Mouse (Mus musculus) lung, embryonic 15.5 days (tissue): Measurements from ENCODE around the gene Slc35b4. TPM values are rescaled to one million over a fixed set of nuclear protein-coding genes. Genes with fewer than 3 reads are reported as not detected.

ENCODE experiments used
- ATAC-seq: fragments of 200-750 bp; cut with Nextera tagmentation; 2 replicates; pipeline ENCODE4 v1.8.0; 2017; ENCODE audit warnings: moderate number of reproducible peaks, borderline replicate concordance; ENCODE audit not compliant: low FRiP score, low TSS enrichment; ENCODE audit errors: extremely low read depth
- H3K27ac ChIP-seq: fragments of 300-500 bp; sonication (generic); 2 replicates; pipeline ENCODE4 v1.5.1; 2015; ENCODE audit warnings: moderate library complexity, mild to moderate bottlenecking, inconsistent platforms
- H3K27me3 ChIP-seq: fragments of 300-500 bp; sonication (generic); 2 replicates; pipeline ENCODE4 v1.6.1; 2015; ENCODE audit warnings: inconsistent platforms
- H3K36me3 ChIP-seq: fragments of 300-500 bp; sonication (generic); 2 replicates; pipeline ENCODE4 v1.6.1; 2015; ENCODE audit warnings: inconsistent platforms
- H3K4me1 ChIP-seq: fragments of 300-500 bp; sonication (generic); 2 replicates; pipeline ENCODE4 v1.6.1; 2015; ENCODE audit warnings: inconsistent platforms
- H3K4me2 ChIP-seq: fragments of 300-500 bp; sonication (generic); 2 replicates; pipeline ENCODE4 v1.6.1; 2015; ENCODE audit warnings: inconsistent platforms, mild to moderate bottlenecking, moderate library complexity
- H3K4me3 ChIP-seq: fragments of 300-500 bp; sonication (generic); 2 replicates; pipeline ENCODE4 v1.5.1; 2015; ENCODE audit warnings: mild to moderate bottlenecking, inconsistent platforms
- H3K9ac ChIP-seq: fragments of 300-500 bp; sonication (generic); 2 replicates; pipeline ENCODE4 v1.6.1; 2015; ENCODE audit warnings: inconsistent platforms
- H3K9me3 ChIP-seq: fragments of 300-500 bp; sonication (generic); 2 replicates; pipeline ENCODE4 v1.6.1; 2016; ENCODE audit warnings: inconsistent platforms
- WGBS: fragments of 180-500 bp; shearing (Covaris S2); methylation state at CpG from one replicate; pipeline ENCODE4 v1.1.7; 2015; 5-methylcytosine and 5-hydroxymethylcytosine counted together
- polyA plus RNA-seq: library from polyadenylated mRNA; unstranded; fragments of >200 nt; fragmentation: Nextera tagmentation; extraction: Ambion mirVana; gene quantifications from 2 replicates; pipeline ENCODE4 v1.2.1, GENCODE M21; 2015

Gene Slc35b4
- polyA plus RNA-seq, 1 experiment from 2014 or later = 61.8 TPM

DNA sequence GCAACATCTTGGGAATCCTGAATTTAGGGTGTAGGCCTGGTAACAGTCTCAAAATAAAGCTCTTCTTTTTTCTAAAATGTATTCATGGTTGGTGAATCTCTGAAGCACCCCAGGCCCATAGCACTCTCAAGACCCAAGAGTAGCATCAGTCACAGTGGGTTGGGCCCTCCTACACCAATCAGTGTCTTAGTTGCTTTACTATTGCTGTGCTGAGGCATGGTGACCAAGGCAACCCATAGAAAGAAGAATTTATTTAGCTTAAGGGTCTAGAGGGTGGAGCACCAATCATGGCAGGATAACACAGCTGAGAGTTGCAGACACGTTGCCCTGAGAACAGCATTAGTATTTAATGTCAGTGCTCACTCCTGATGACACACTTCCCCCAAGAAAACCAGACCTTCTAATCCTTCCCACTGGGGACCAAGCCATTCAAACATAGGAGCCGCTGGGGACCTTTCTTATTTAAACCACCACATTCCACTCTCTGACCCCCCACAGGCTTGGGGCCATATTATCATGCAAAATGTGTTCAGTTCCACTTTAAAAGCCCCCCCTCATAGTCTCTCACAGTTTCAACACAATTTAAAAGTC, 10.5 kb upstream of the Slc35b4 start:
- WGBS = 49% methylated on average over 2 of the region's 2 CpGs
- H3K9ac ChIP-seq = no peak overlapping the region
- no peaks in the 10 kb centered on the region for H3K9me3 ChIP-seq
- H3K4me3 ChIP-seq = no peak overlapping the region
- no peaks in the 10 kb centered on the region for H3K4me1 ChIP-seq
- ATAC-seq = no peak
- no peak overlapping the region for H3K4me2 ChIP-seq
- no peaks in the 10 kb centered on the region for H3K36me3 ChIP-seq
- H3K27ac ChIP-seq = no peak overlapping the region
- no peaks in the 10 kb centered on the region for H3K27me3 ChIP-seq

DNA sequence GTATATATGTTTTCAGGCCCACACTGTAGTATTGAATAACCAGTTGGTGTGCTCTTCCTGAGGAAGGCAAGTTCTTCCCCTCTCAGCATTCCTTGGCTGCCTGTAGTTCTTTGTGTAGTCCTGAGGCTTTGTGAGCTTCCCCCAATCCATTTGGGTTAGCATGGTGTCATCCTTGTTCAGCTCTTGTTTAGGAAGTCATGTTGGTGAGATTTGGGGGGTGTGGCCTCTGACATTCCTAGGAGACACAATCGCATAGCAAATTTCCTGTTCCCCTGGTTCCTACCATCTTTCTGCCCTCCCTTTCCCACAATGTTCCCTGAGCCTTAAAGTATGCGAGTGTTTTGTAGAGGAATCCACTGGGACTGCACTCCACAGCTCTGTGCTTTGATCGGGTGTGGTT, 6.4 kb upstream of the Slc35b4 start:
- H3K27me3 ChIP-seq = no peaks in the 10 kb centered on the region
- no peak overlapping the region for H3K4me3 ChIP-seq
- no peak for ATAC-seq
- no peaks in the 10 kb centered on the region for H3K9me3 ChIP-seq
- H3K9ac ChIP-seq = no peak overlapping the region
- H3K27ac ChIP-seq = no peak overlapping the region
- H3K4me2 ChIP-seq = no peak overlapping the region
- no peaks in the 10 kb centered on the region for H3K4me1 ChIP-seq
- H3K36me3 ChIP-seq = no peaks in the 10 kb centered on the region
- WGBS = 71% methylated on average over 3 of the region's 3 CpGs

DNA sequence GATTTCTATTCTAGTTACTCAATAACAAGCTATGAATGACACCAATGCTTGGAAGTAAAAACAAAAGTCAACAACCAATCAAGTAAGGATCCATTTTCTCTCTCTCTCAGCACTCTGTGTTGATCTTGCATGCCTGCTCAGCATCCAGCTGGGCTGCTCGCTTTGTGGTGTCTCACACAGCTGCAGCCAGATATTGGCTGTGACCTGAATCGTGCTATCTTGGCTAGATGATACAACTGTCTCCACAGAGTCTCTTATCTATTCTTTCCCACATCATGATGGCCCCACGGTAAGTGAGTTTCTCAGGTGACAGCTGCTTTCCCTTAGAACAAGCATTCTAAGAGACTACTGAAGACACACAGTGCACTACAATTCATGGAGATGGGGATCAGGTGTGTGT, 5.0 kb upstream of the Slc35b4 start:
- ATAC-seq = no peak

DNA sequence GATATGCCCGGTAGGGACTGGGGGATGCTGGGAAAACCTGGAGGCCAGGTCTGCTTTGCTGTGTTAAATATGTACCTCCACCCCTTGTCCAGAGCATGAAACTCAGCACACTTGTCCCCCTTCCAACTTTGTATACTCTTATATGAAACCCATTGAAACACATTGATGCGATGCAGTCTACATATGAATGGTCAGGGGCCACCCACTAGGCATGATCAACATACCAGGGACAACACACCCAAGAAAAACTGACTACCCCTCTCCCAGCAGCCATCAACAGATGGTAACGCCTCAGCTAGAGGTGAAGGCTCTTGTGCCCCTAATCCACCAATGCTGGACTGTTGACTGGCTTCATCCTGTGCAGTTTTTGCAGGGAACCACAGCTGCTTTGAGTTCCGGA, 3.0 kb upstream of the Slc35b4 start:
- Histone ChIP-seq H3K9ac (no peak overlapping the region), H3K4me2 (no peak overlapping the region), H3K27ac (no peak overlapping the region), H3K36me3 (no peaks in the 10 kb centered on the region), H3K4me3 (no peak overlapping the region), H3K27me3 (no peaks in the 10 kb centered on the region), H3K4me1 (peaks cover 19% of the 10 kb centered on the region), H3K9me3 (no peaks in the 10 kb centered on the region)
- 85% methylated on average over 4 of the region's 4 CpGs for WGBS
- ATAC-seq = no peak

More for the DNA sequence above, 5.0 kb upstream of the Slc35b4 start:
- H3K36me3 ChIP-seq = no peaks in the 10 kb centered on the region
- no peak overlapping the region for H3K9ac ChIP-seq
- no peaks in the 10 kb centered on the region for H3K27me3 ChIP-seq
- no peak overlapping the region for H3K4me3 ChIP-seq
- no peaks in the 10 kb centered on the region for H3K9me3 ChIP-seq
- H3K4me1 ChIP-seq = peaks cover 9% of the 10 kb centered on the region; the same call in 1 of the 2 replicates
- H3K27ac ChIP-seq = no peak overlapping the region
- WGBS = 46% methylated on average over 3 of the region's 3 CpGs
- H3K4me2 ChIP-seq = no peak overlapping the region

DNA sequence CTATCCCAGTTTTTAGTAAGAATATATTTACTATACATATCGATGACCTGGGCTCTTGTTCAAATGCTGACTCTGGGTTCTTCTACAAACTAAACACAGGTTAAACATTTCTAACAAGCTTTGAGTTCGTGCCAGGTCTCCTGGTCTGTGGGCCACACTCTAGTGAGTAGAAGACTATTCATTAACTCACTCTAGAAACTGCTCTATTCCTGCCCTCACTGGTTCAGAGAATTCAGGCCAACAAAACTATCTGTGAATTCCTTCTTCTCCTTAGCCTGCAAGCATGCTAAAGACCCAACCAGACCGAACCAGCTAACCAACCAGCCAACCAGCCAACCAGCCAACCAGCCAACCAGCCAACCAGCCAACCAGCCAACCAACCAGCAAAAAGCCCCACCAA, 2.1 kb upstream of the Slc35b4 start:
- no peak overlapping the region for H3K4me3 ChIP-seq
- no peaks in the 10 kb centered on the region for H3K27me3 ChIP-seq
- no peak overlapping the region for H3K4me2 ChIP-seq
- WGBS = 70% methylated on average over 3 of the region's 3 CpGs
- no peaks in the 10 kb centered on the region for H3K36me3 ChIP-seq
- no peak overlapping the region for H3K27ac ChIP-seq
- no peaks in the 10 kb centered on the region for H3K9me3 ChIP-seq
- H3K4me1 ChIP-seq = peaks cover 24% of the 10 kb centered on the region
- no peak for ATAC-seq
- H3K9ac ChIP-seq = no peak overlapping the region

DNA sequence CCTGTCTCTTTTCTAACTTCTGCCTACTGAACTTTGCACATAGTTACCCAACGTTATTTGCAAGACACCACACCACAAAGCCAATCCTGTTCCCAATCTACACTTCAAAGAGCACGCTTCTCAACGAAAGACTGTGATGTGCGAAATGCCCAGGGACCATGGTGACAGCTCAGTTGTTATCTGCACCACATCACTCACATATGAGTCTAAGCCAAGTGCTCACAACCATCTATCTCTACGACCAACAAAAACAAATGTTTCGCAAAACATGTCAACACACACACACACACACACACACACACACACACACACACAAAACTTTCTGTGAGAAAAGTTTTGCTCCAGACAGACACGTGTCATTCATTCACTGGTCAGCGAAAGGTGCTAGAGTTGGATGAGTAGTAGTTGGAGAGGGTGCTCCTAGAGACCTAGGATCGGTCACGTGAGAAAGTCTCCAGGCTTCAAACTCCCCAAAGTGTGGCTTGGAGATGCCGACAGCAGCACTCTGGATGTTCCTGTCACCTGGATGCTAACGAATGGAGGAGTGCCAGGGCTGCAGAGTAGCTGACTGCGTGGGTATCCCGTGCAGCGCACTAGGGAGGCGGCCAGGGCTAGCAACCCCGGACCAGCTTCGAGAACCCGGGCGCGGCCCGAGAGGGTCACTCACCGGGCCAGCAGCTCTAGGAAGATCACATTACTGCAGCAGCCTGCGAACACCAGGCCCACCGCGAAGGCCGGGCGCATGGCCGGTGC, 624 bp downstream of the Slc35b4 start:
- H3K9ac ChIP-seq = peak overlapping the region; percentile 85
- 2% methylated on average over 29 of the region's 29 CpGs for WGBS
- H3K4me3 ChIP-seq = peak overlapping the region; percentile 80
- no peaks in the 10 kb centered on the region for H3K27me3 ChIP-seq
- peak overlapping the region; percentile 69 for H3K4me2 ChIP-seq
- H3K36me3 ChIP-seq = no peaks in the 10 kb centered on the region; the same call in 1 of the 2 replicates
- peak overlapping the region; percentile 86 for H3K27ac ChIP-seq
- peak; percentile 82 for ATAC-seq
- H3K4me1 ChIP-seq = peaks cover 30% of the 10 kb centered on the region
- H3K9me3 ChIP-seq = no peaks in the 10 kb centered on the region

DNA sequence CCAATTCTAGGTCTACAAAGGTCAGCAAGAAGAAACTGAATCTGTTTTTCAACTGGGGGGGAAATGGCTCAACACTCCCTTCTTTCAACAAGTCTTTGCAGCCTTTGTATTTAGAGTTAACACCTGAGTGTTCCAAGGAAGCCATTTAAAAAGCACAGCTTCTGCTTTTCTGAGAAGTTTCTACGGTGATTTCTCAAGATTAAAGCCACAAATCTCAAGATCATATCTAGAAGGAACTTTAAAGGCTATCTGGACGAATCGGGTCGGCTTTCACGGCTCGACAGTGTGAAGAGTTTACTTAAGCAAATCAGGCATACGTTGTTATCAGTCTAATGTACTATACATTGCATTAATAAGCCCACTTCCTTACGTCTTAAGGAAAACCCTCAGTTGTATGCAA, 2.2 kb downstream of the Slc35b4 start:
- peak overlapping the region; percentile 18; the same call in 1 of the 2 replicates for H3K4me2 ChIP-seq
- H3K9me3 ChIP-seq = no peaks in the 10 kb centered on the region
- H3K27ac ChIP-seq = no peak overlapping the region
- 47% methylated on average over 8 of the region's 8 CpGs for WGBS
- H3K27me3 ChIP-seq = no peaks in the 10 kb centered on the region
- no peak overlapping the region for H3K4me3 ChIP-seq
- no peak for ATAC-seq
- H3K4me1 ChIP-seq = peaks cover 30% of the 10 kb centered on the region
- no peaks in the 10 kb centered on the region; the same call in 1 of the 2 replicates for H3K36me3 ChIP-seq
- H3K9ac ChIP-seq = no peak overlapping the region

DNA sequence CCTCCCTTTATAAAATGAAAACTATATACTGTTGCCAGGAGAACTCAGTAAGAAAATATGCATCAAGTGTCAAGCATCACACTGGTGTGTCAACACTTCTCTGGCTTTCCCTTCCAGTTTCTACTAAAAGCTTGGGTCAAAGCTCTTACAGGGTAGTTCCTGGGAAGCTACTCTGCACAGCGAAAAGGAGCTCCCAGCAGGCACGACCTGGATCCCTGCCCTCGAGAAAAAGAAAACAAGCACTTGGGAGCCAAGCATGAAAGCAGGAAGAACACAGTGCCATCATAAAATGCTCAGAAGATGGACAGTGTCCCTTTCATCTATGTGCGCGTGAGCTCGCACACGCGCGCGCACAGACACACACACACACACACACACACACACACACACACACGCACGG, 3.7 kb downstream of the Slc35b4 start:
- H3K4me2 ChIP-seq = no peak overlapping the region
- no peaks in the 10 kb centered on the region for H3K9me3 ChIP-seq
- no peak for ATAC-seq
- H3K4me3 ChIP-seq = no peak overlapping the region
- peaks cover 30% of the 10 kb centered on the region for H3K4me1 ChIP-seq
- H3K27ac ChIP-seq = no peak overlapping the region
- H3K27me3 ChIP-seq = no peaks in the 10 kb centered on the region
- H3K9ac ChIP-seq = no peak overlapping the region
- 76% methylated on average over 12 of the region's 12 CpGs for WGBS
- H3K36me3 ChIP-seq = peaks cover 9% of the 10 kb centered on the region; the same call in 1 of the 2 replicates

DNA sequence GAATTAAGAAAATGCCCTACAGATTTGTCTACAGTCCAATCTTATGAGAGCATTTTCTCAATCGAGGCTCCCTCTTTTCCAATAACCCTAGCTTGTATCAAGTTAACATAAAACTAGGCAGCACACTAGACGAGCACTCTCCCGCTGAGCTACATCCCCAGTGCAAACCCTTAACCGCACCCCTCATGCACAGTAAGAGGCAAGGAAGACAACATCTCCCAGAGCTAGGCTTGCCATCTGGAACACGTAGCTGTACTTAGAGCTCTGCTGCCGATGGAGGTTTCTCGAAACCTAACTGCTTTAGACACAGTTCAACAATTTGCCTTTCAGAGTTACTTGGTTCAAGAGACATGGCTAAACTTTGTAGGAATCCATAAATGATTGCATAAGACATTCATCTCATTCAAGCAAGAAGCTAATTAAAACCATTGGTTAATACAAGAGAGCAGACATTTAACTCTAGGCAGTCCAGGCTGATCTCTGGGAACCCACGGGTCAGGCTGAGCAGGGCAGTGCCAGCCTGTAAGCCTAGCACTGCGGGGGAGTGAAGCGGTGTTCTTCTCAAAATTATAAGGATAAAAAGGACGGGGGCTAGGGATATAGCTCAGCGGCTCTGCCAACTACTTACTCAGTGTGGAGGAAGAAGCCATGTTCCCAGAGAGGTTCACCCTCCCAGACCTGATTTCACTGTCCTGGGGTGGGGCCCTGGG, 5.0 kb downstream of the Slc35b4 start:
- ATAC-seq = no peak
- Histone ChIP-seq H3K27me3 (no peaks in the 10 kb centered on the region), H3K4me2 (no peak overlapping the region), H3K4me3 (no peak overlapping the region), H3K27ac (no peak overlapping the region), H3K9me3 (no peaks in the 10 kb centered on the region), H3K4me1 (peaks cover 22% of the 10 kb centered on the region), H3K36me3 (peaks cover 20% of the 10 kb centered on the region), H3K9ac (no peak overlapping the region)
- WGBS = 87% methylated on average over 12 of the region's 12 CpGs

DNA sequence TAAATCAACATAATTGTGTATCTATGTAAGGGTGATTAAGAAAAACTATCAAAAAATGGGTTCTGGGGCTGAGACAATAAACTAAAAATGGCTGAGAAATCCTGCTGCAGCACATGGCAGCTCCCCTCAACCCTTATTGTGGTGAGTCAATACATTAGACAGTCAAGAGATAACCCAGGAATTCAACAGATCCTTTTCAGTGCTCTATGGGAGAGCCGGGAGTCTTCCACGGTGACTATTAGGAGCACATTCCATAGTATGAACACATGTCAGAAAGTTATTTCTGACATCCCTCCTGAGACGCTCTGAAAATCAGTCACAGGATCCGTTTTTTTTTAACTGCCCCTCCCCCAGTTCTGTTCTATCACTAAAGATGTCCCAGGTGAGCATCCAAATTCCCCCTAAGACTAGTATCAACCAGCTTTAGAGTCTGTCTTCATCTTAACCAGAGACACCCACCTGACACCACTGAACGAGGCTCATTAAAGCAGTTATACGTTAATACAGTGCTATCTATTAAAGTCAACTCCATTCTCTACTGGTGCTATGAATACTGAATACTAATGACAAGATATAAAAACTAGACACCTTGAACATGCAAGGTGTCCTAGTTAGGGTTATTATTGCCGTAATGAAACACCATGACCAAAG, 5.9 kb downstream of the Slc35b4 start:
- H3K4me3 ChIP-seq = no peak overlapping the region
- WGBS = 57% methylated on average over 7 of the region's 7 CpGs
- H3K4me2 ChIP-seq = no peak overlapping the region
- peaks cover 20% of the 10 kb centered on the region for H3K4me1 ChIP-seq
- no peak overlapping the region for H3K9ac ChIP-seq
- no peaks in the 10 kb centered on the region for H3K9me3 ChIP-seq
- H3K36me3 ChIP-seq = peaks cover 29% of the 10 kb centered on the region
- no peaks in the 10 kb centered on the region for H3K27me3 ChIP-seq
- H3K27ac ChIP-seq = no peak overlapping the region
- ATAC-seq = no peak

DNA sequence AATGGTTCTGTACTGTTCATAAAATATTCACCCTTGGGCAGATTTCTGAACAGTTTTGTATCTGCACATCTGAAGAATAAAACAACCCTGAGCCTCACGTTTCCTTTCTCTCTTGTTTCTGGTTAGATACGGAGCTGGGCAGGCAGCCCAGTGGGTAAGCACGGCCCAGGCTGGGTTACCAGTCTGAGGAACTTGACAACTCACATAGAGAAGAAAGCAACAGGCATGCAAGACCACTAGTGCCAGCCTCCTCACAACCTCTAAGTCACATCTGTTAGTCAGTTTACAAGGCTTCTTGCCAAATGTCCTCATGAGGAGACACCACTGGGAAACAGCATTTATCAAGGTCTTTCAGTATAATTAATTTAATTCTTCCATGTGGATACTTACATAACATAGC, 8.1 kb downstream of the Slc35b4 start:
- no peak for ATAC-seq
- Histone ChIP-seq H3K9ac (no peak overlapping the region), H3K4me1 (0 out of 2 replicates have a peak, but pooled peaks cover 5% of the 10 kb centered on the region), H3K27me3 (no peaks in the 10 kb centered on the region), H3K36me3 (peaks cover 37% of the 10 kb centered on the region), H3K4me3 (no peak overlapping the region), H3K9me3 (no peaks in the 10 kb centered on the region), H3K4me2 (no peak overlapping the region), H3K27ac (no peak overlapping the region)
- 79% methylated on average over 3 of the region's 3 CpGs for WGBS
